Mouse (Mus musculus) heart, postnatal 36 days (tissue): ENCODE data around the gene Lat2. TPM values are rescaled to one million over a fixed set of nuclear protein-coding genes. Genes with fewer than 3 reads are reported as not detected.

ENCODE experiments used
- microRNA-seq, 2 experiments: library from miRNA; unstranded; fragments of <30 nt; microRNA quantifications; one replicate each; pipeline ENCODE4 v1.2.0; 2021; ENCODE audit warnings: borderline number of aligned reads in 2 of 2
- total RNA-seq, 2 experiments: library from RNA; stranded (reverse); gene quantifications; 2 replicates each; pipeline ENCODE4 v1.2.3; 2021

Lat2 gene
- total RNA-seq, 2 experiments from 2014 or later, result 1.6 to 2.2 TPM

Small RNA genes lying within 50 kb of the gene (microRNA-seq; reads per million reads assigned to microRNA genes)
- gene Mir7228, result 0 reads per million in 2 experiments

Other genes starting within 250 kb of the Lat2 start
- gene Gtf2ird1, start 158.3 kb downstream of the Lat2 start, total RNA-seq, result 10 to 100 TPM; 23.4 to 26.9 TPM
- gene Clip2, start 62.6 kb downstream of the Lat2 start, total RNA-seq, result 1 to 10 TPM; 6.4 to 7.5 TPM
- not detected for gene Syna, start 54.9 kb downstream of the Lat2 start, total RNA-seq
- gene Rfc2, start 33.7 kb downstream of the Lat2 start, total RNA-seq, result 10 to 100 TPM; 23.4 to 23.9 TPM
- gene Eif4h, start 24.5 kb upstream of the Lat2 start, total RNA-seq, result 100 to 1,000 TPM; 143 to 145 TPM
- gene Limk1, start 73.6 kb upstream of the Lat2 start, total RNA-seq, result 1 to 10 TPM; 4.5 to 4.9 TPM
- gene Eln, start 132.3 kb upstream of the Lat2 start, total RNA-seq, result 100 to 1,000 TPM in 1 of 2 experiments, 10 to 100 TPM in 1; 67.1 to 103 TPM